Mouse (Mus musculus): ENCODE measurements around the gene Marveld1. TPM values are rescaled to one million over a fixed set of nuclear protein-coding genes. Genes with fewer than 3 reads are reported as not detected.

Gene Marveld1
- total RNA-seq, 2 experiments from 2014 or later, result 0.84 to 3.9 TPM

GRCm38 (mm10) chr19:42167489-42167888 is 20.3 kb downstream of the Marveld1 start:
- ATAC-seq (replicated peaks; ENCODE audit: low FRiP score, poor library complexity, severe bottlenecking), result no peak

DNA sequence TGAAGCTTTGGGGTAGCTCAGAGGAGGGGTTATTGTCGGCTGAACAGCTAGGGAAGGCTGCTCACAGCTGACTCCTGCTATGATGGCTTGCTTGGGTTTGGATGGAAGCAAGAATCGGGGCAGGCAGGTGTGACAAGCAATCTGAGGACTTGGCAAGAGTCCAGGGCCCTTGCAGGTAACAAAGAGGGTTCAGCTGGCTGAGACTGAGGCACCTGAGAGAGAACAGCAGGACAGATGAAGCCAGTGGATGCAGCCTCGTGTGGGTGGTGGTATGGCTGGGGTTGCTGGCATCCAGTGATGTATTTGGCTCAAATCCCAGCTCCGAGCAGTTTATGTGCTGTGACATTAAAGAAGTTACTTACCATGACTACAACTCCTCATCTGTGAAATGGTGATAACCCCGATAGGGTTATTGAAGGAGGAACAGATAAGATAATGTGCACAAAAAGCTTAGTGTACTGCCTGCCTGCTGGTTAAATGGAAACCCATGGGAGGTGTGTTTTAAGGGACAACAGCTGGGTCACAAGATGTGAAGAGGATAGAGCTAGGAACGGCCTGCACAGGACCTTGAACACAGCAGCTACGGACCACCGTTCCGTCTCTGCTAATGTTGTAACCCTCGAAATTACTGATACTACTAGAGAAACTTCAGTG is 22.2 kb downstream of the Marveld1 start:
- 0 out of 2 replicates have a peak, but pooled peaks have one; percentile 5 for ATAC-seq (replicated peaks; ENCODE audit: low FRiP score, poor library complexity, severe bottlenecking)

DNA sequence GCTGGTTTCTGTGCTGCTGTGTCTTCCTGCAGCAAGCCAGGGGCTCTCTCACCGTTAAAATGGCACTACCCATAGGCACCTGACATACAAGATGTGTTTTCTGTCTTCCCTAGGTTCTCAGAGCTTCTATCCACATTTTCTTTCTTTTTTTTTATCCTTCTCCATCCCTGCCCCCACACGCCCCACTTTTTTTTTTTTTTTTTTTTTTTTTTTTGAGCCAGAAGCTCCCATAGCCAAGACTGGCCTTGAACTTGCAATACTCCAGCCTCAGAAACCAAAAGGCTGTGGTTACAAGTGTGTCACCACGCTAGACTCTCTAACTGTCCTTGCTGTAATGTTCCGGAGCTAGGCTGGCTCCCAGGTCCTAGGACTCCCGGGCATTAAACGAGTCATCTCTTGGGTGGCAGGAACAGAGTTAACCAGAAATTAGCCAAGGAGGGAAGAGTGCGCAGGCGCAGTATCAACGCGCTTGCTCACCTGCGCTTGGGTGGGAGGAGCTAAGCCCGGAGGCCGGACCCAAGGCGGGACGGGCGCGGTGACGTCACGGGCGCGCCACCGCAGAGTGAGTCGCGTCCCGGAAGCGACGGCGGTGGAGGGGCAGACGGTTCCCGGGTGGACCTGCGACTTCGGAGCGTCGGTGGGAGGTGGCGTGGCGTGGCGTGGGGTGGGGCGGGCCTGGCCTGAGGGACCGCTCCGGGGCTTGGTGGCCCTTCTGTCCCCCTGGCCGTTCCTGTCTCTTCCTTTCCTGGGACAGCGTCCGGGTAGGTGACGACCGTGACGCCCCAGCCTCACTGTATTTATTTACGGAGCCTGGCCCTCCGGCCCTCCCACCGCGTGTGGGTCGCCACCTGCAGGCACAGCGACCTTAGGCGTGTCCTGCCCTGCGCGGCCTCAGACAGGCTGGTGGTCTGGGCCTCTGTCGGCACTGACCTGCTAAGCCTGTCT is 23.1 kb downstream of the Marveld1 start:
- ATAC-seq (replicated peaks; ENCODE audit: low FRiP score, poor library complexity, severe bottlenecking), result peak; percentile 93

- ATAC-seq (replicated peaks; ENCODE audit: low FRiP score, poor library complexity, severe bottlenecking), result no peak; the same call in 1 of the 2 replicates
Measured at GRCm38 (mm10) chr19:42176841-42177240, 29.6 kb downstream of the Marveld1 start.

DNA sequence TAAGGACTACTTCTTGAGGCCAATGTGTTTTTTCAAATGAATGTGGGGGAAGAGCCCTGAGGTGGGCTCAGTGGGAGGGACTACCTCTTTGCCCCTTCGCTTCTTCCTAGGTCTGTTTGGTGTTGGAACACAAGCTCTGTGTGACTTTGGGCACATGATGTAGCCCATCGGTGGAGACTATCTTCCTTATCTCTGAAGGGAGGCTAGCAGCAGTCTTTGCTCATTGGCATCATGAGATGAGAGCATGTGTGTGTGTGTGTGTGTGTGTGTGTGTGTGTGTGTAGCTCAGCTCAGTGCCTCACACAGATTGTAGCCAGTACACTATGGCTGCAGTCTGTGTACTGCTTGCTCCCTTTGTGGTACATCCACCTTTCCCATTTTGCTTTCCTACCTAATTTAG is 30.3 kb downstream of the Marveld1 start:
- ATAC-seq (replicated peaks; ENCODE audit: low FRiP score, poor library complexity, severe bottlenecking), result peak; percentile 39; the same call in 1 of the 2 replicates

DNA sequence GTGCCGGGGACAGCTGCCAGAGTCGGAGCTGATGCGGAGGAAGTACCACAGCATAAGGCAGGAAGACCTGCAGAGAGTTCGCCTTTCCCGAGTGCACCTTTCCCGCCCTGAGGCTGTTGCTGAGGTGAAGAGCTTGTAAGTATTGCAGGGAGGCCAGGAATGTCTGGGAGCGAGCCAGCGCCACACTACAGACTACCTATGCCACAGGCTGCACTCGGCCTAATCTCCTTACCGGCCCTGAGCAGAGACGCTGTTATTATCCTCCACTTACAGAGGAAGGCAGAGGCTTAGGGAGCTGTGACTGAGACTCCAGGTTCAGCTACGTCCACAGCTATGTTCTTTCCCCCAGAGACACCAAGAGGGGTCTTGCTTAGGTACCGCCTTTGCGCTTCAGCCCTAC is 32.2 kb downstream of the Marveld1 start:
- no peak for ATAC-seq (replicated peaks; ENCODE audit: low FRiP score, poor library complexity, severe bottlenecking)

- ATAC-seq (replicated peaks; ENCODE audit: low FRiP score, poor library complexity, severe bottlenecking), result no peak
Measured at GRCm38 (mm10) chr19:42182673-42183072, 35.5 kb downstream of the Marveld1 start.

- no peak for ATAC-seq (replicated peaks; ENCODE audit: low FRiP score, poor library complexity, severe bottlenecking)
Measured at GRCm38 (mm10) chr19:42189735-42190134, 42.5 kb downstream of the Marveld1 start.

GRCm38 (mm10) chr19:42190494-42190893 is 43.3 kb downstream of the Marveld1 start:
- peak; percentile 71; the same call in 1 of the 2 replicates for ATAC-seq (replicated peaks; ENCODE audit: low FRiP score, poor library complexity, severe bottlenecking)

DNA sequence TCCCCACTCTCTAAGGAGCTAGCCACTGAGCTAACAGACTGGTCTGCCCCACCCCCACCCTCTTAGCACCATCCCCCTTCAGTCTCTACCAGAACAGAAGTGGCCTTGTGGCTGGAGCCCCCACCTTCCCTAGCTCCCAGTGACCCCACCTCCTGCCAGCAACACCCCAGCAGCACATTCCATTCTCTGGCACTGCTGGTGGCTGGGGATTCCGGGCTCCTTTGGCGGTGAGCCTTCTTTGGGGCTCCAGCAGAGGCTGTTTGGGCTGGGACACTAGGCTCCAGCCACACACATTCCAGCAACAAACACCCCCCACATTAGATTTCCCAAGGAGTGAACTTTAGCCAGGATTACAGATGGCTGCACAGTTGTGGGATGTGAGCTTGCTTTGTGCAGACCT is 46.1 kb downstream of the Marveld1 start:
- ATAC-seq (replicated peaks; ENCODE audit: low FRiP score, poor library complexity, severe bottlenecking), result no peak

DNA sequence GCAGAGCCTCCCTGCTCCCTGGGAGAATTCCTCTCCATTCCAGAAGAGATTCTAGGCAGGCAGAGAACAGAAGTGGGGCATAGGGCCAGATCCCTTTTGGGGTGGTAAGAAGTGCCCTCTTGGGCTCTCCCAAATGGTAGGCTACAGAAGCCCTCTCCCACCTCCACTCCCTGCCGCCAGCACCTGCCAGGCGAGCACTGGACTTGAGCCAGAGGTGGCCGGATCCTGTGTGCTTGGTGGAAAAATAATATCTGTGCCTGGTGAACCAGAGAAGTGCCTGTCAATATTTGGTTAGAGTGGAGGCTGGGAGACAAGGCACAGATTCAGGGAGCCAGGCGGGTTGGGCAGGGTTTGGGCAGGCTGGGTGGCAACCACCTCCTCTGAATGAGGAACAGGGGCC is 49.2 kb downstream of the Marveld1 start:
- no peak for ATAC-seq (replicated peaks; ENCODE audit: low FRiP score, poor library complexity, severe bottlenecking)

- no peak for ATAC-seq (replicated peaks; ENCODE audit: low FRiP score, poor library complexity, severe bottlenecking)
Measured at GRCm38 (mm10) chr19:42197066-42197465, 49.9 kb downstream of the Marveld1 start.

- ATAC-seq (replicated peaks; ENCODE audit: low FRiP score, poor library complexity, severe bottlenecking), result no peak
Measured at GRCm38 (mm10) chr19:42198026-42198425, 50.8 kb downstream of the Marveld1 start.

Other genes starting within 250 kb of the Marveld1 start
- gene Pgam1, start 235.5 kb upstream of the Marveld1 start, total RNA-seq (2015; ENCODE audit: low replicate concordance), result 102 and 109 TPM in 2 replicates
- 17.3 and 26.3 TPM in 2 replicates for gene Pgam1, start 235.5 kb upstream of the Marveld1 start, total RNA-seq (2017; ENCODE audit: low replicate concordance)
- 16.9 and 21.0 TPM in 2 replicates for gene Exosc1, start 214.0 kb upstream of the Marveld1 start, total RNA-seq (2015; ENCODE audit: low replicate concordance)
- 7.1 and 14.1 TPM in 2 replicates for gene Exosc1, start 214.0 kb upstream of the Marveld1 start, total RNA-seq (2017; ENCODE audit: low replicate concordance)
- 21.4 and 31.4 TPM in 2 replicates for gene Zdhhc16, start 213.9 kb upstream of the Marveld1 start, total RNA-seq (2015; ENCODE audit: low replicate concordance)
- gene Zdhhc16, start 213.9 kb upstream of the Marveld1 start, total RNA-seq (2017; ENCODE audit: low replicate concordance), result 15.1 and 25.8 TPM in 2 replicates
- gene Mms19, start 166.2 kb upstream of the Marveld1 start, total RNA-seq (2015; ENCODE audit: low replicate concordance), result 20.5 and 73.5 TPM in 2 replicates
- 10.1 and 15.4 TPM in 2 replicates for gene Mms19, start 166.2 kb upstream of the Marveld1 start, total RNA-seq (2017; ENCODE audit: low replicate concordance)
- 4.3 TPM in 1 of 2 replicates, not detected in the other for gene Ubtd1, start 165.6 kb upstream of the Marveld1 start, total RNA-seq (2015; ENCODE audit: low replicate concordance)
- 8.2 TPM in 1 of 2 replicates, not detected in the other for gene Ubtd1, start 165.6 kb upstream of the Marveld1 start, total RNA-seq (2017; ENCODE audit: low replicate concordance)
- gene Ankrd2, start 111.4 kb upstream of the Marveld1 start, total RNA-seq (2015; ENCODE audit: low replicate concordance), result not detected in 2 replicates
- gene Ankrd2, start 111.4 kb upstream of the Marveld1 start, total RNA-seq (2017; ENCODE audit: low replicate concordance), result not detected in 2 replicates
- gene Hoga1, start 101.8 kb upstream of the Marveld1 start, total RNA-seq (2015; ENCODE audit: low replicate concordance), result not detected in 2 replicates
- gene Hoga1, start 101.8 kb upstream of the Marveld1 start, total RNA-seq (2017; ENCODE audit: low replicate concordance), result not detected in 2 replicates
- gene 4933411K16Rik, start 95.2 kb upstream of the Marveld1 start, total RNA-seq (2015; ENCODE audit: low replicate concordance), result not detected in 2 replicates
- gene 4933411K16Rik, start 95.2 kb upstream of the Marveld1 start, total RNA-seq (2017; ENCODE audit: low replicate concordance), result not detected in 2 replicates
- not detected in 2 replicates for gene Morn4, start 61.0 kb upstream of the Marveld1 start, total RNA-seq (2015; ENCODE audit: low replicate concordance)
- gene Morn4, start 61.0 kb upstream of the Marveld1 start, total RNA-seq (2017; ENCODE audit: low replicate concordance), result not detected in 2 replicates
- gene Pi4k2a, start 56.9 kb upstream of the Marveld1 start, total RNA-seq (2015; ENCODE audit: low replicate concordance), result 2.5 and 3.4 TPM in 2 replicates
- 2.1 and 3.3 TPM in 2 replicates for gene Pi4k2a, start 56.9 kb upstream of the Marveld1 start, total RNA-seq (2017; ENCODE audit: low replicate concordance)
- 6.5 TPM in 1 of 2 replicates, not detected in the other for gene Avpi1, start 18.3 kb upstream of the Marveld1 start, total RNA-seq (2015; ENCODE audit: low replicate concordance)
- 4.4 TPM in 1 of 2 replicates, not detected in the other for gene Avpi1, start 18.3 kb upstream of the Marveld1 start, total RNA-seq (2017; ENCODE audit: low replicate concordance)
- gene Zfyve27, start 16.6 kb downstream of the Marveld1 start, total RNA-seq (2015; ENCODE audit: low replicate concordance), result 7.1 and 9.4 TPM in 2 replicates
- 6.1 and 16.9 TPM in 2 replicates for gene Zfyve27, start 16.6 kb downstream of the Marveld1 start, total RNA-seq (2017; ENCODE audit: low replicate concordance)
- not detected in 2 replicates for gene Sfrp5, start 54.9 kb downstream of the Marveld1 start, total RNA-seq (2015; ENCODE audit: low replicate concordance)
- not detected in 2 replicates for gene Sfrp5, start 54.9 kb downstream of the Marveld1 start, total RNA-seq (2017; ENCODE audit: low replicate concordance)
- gene Golga7b, start 100.2 kb downstream of the Marveld1 start, total RNA-seq (2015; ENCODE audit: low replicate concordance), result not detected in 2 replicates
- not detected in 2 replicates for gene Golga7b, start 100.2 kb downstream of the Marveld1 start, total RNA-seq (2017; ENCODE audit: low replicate concordance)